Mouse (Mus musculus) embryonic facial prominence, embryonic 11.5 days (tissue): Measurements from ENCODE around the gene Guca2b. TPM values are rescaled to one million over a fixed set of nuclear protein-coding genes. Genes with fewer than 3 reads are reported as not detected.

Source experiments
- ATAC-seq: fragments of 200-750 bp; cut with Nextera tagmentation; replicated peaks from 2 replicates; pipeline ENCODE4 v1.8.0; 2017; ENCODE audit warnings: low read depth; ENCODE audit not compliant: insufficient number of reproducible peaks, low FRiP score, low TSS enrichment
- DNase-seq: peaks from one replicate; pipeline ENCODE4 v3.0.0-alpha.2; 2015; ENCODE audit warnings: low spot score
- H3K27ac ChIP-seq: fragments of 300-500 bp; sonication (generic); replicated peaks from 2 replicates; pipeline ENCODE4 v1.5.1; 2014; ENCODE audit warnings: mild to moderate bottlenecking, low read depth, low read length, control low read depth
- H3K27me3 ChIP-seq: fragments of 300-500 bp; sonication (generic); 2 replicates; pipeline ENCODE4 v1.6.1; 2014; ENCODE audit warnings: mild to moderate bottlenecking, low read length, moderate library complexity, mixed read lengths; ENCODE audit not compliant: control insufficient read depth, insufficient read depth
- H3K36me3 ChIP-seq: fragments of 300-500 bp; sonication (generic); replicated peaks from 2 replicates; pipeline ENCODE4 v1.6.1; 2014; ENCODE audit warnings: low read depth, mild to moderate bottlenecking, low read length, moderate library complexity, mixed read lengths; ENCODE audit not compliant: control insufficient read depth, insufficient read depth
- H3K4me1 ChIP-seq: fragments of 300-500 bp; sonication (generic); 2 replicates; pipeline ENCODE4 v1.6.1; 2014; ENCODE audit warnings: low read length, mixed read lengths; ENCODE audit not compliant: control insufficient read depth, insufficient read depth
- H3K4me2 ChIP-seq: fragments of 300-500 bp; sonication (generic); 2 replicates; pipeline ENCODE4 v1.6.1; 2014; ENCODE audit warnings: low read depth, mild to moderate bottlenecking, control low read depth, low read length, moderate library complexity
- H3K4me3 ChIP-seq: fragments of 300-500 bp; sonication (generic); 2 replicates; pipeline ENCODE4 v1.5.1; 2014; ENCODE audit warnings: low read depth, low read length, control low read depth
- H3K9ac ChIP-seq: fragments of 300-500 bp; sonication (generic); replicated peaks from 2 replicates; pipeline ENCODE4 v1.6.1; 2014; ENCODE audit warnings: mild to moderate bottlenecking, control low read depth, low read length
- H3K9me3 ChIP-seq: fragments of 300-500 bp; sonication (generic); replicated peaks from 2 replicates; pipeline ENCODE4 v1.6.1; 2016; ENCODE audit warnings: mild to moderate bottlenecking, low read length, inconsistent platforms, mixed read lengths; ENCODE audit not compliant: control insufficient read depth
- WGBS: fragments of 180-500 bp; shearing (Covaris S2); extraction: QIAGEN DNeasy Blood & Tissue Kit; methylation state at CpG from one replicate; pipeline ENCODE4 v1.1.7; 2014; 5-methylcytosine and 5-hydroxymethylcytosine counted together
- polyA plus RNA-seq: library from polyadenylated mRNA; unstranded; fragments of >200 nt; fragmentation: Nextera tagmentation; extraction: Ambion mirVana; gene quantifications from 2 replicates; pipeline ENCODE4 v1.2.1, GENCODE M21; 2014

Guca2b gene
- polyA plus RNA-seq = not detected in 2 replicates

DNA sequence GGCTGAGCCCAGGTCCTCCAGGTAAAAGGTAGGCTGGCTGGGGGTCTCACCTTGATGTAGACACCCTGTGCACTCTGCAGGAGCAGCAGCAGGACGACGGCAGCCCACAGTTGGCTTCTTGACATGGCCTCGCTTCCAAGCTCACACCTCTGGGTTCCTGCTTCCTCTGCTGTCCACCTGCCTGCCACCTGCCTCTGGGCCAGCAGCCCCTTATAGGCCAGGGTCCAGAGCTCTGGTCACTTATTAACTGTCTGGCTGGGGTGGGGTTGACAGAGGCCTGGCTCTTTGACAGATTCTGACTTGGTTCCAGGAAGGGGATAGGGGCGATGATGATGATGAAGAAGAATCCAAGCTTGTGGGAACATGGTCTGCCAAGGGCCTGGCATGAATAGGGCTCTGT is at the start of gene Guca2b:
Gene Guca2b, minus strand, starts transcription at position 224 of the 400 bp plus-strand sequence.
- Histone ChIP-seq H3K27me3 (no peaks in the 10 kb centered on the region), H3K4me3 (no peak within 1 kb of the TSS), H3K9ac (no peak within 1 kb of the TSS), H3K36me3 (no peaks in the 10 kb centered on the region), H3K9me3 (no peaks in the 10 kb centered on the region), H3K4me2 (no peak within 1 kb of the TSS), H3K27ac (no peak within 1 kb of the TSS), H3K4me1 (no peaks in the 10 kb centered on the region)
- DNase-seq = no peak
- WGBS = 83% methylated on average over 4 of the region's 4 CpGs
- ATAC-seq = no peak

DNA sequence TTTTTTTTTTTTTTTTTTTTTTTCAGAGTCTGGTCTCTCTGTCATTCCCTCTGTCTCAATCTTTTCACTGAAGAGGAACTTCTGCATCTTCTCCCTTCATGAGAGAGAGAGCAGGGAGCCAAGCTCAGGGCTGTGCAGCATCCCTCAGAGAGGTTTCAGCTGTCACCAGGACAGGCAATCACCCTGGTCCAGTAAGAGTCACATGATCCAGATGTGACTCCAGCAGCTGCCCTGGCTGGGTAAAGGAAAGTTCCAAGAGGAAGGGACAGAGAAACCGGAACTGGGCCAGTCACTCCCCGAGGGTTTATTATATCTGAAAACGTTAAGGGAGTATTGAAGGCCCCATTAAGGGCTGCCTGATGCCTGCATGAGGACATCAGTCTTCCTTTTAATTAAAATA is 49.0 kb upstream of the Guca2b start:
- Histone ChIP-seq H3K27me3 (no peaks in the 10 kb centered on the region), H3K9ac (no peak overlapping the region), H3K4me2 (no peak overlapping the region), H3K36me3 (no peaks in the 10 kb centered on the region), H3K9me3 (no peaks in the 10 kb centered on the region), H3K4me1 (no peaks in the 10 kb centered on the region), H3K27ac (no peak overlapping the region), H3K4me3 (no peak overlapping the region)
- ATAC-seq (no peak), DNase-seq (no peak)
- 26% methylated on average over 3 of the region's 3 CpGs for WGBS

DNA sequence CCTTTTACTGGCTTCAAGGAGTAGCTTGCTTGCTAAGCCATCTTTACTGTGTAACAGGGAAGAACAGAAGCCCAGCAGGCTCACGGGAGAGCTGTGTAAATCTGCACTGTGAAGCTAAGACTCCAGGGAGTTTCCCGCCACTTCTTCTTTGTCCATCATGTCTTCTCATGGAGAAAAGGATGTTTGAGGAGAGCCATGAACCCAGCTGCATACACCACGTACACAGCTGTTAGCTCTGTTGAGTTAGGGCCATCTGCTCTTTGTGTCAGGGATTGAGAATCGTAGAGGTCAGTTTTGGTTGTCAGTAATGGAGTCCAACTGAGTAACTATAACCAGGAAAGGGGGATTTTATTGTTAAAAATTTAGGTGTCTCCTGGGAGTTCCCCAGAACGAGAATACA is 48.6 kb upstream of the Guca2b start:
- no peak overlapping the region for H3K4me2 ChIP-seq
- H3K9ac ChIP-seq = no peak overlapping the region
- no peak overlapping the region for H3K4me3 ChIP-seq
- H3K27me3 ChIP-seq = no peaks in the 10 kb centered on the region
- H3K36me3 ChIP-seq = no peaks in the 10 kb centered on the region
- H3K4me1 ChIP-seq = no peaks in the 10 kb centered on the region
- WGBS = 65% methylated on average over 5 of the region's 5 CpGs
- no peak overlapping the region for H3K27ac ChIP-seq
- ATAC-seq = no peak
- no peaks in the 10 kb centered on the region for H3K9me3 ChIP-seq
- no peak for DNase-seq

DNA sequence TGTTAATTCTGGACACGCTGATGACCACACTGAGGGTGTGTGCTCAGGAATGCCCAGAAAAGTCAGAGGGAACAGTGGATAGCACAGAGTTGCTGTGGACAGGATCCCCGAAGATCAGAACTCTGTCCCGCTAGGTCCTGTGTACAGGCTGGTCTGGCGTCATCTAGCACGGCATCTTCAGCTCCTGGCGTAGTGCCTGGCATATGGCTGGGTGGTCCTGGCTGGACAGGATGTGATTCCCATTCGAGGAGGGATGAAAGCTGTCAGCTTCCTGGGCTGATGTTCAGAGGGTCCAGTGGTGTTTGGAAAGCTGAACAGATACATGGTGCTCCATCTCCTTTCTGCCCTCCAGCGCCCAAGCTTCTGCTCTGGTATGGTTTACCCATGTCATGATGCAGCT is 45.2 kb upstream of the Guca2b start:
- Histone ChIP-seq H3K4me3 (no peak overlapping the region), H3K4me2 (no peak overlapping the region), H3K9ac (no peak overlapping the region), H3K36me3 (no peaks in the 10 kb centered on the region), H3K4me1 (no peaks in the 10 kb centered on the region), H3K9me3 (no peaks in the 10 kb centered on the region), H3K27ac (no peak overlapping the region), H3K27me3 (no peaks in the 10 kb centered on the region)
- no peak for ATAC-seq
- no peak for DNase-seq
- WGBS = 86% methylated on average over 8 of the region's 8 CpGs

DNA sequence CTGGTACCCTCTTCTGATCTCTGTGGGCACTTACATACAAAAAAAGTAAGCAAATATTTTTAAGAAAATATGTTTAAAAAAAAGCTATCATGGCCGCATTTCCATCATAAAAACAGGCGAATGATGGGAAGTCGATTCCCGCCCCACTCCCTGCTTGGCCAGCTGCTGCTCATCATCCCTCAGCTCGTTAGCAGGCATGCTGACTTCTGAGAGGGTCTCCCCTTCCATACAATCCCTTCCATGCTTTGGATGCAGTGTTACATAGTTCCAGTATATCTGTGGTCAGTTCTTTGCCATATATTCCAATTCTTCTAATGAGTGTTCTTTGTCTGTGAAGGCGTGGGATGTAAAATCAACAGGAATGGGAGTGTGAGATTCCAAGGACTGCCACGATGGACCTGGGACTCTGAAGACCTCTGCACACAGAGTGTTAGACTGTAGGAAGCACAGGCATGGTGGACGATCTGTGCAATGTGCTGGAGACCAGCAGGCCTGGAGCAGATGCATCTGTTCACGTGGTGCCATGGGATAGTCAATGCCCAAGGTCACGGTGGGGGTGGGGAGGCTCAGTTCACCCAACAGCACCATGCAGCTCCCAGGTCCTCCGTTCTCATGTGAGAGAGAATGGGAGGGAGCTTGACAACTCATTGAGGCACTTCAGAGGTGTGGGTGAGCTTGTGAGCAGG is 42.7 kb upstream of the Guca2b start:
- H3K27me3 ChIP-seq = no peaks in the 10 kb centered on the region
- WGBS = 85% methylated on average over 11 of the region's 11 CpGs
- H3K4me3 ChIP-seq = no peak overlapping the region
- no peak for DNase-seq
- no peak overlapping the region for H3K9ac ChIP-seq
- ATAC-seq = no peak
- H3K27ac ChIP-seq = no peak overlapping the region
- H3K4me1 ChIP-seq = no peaks in the 10 kb centered on the region
- no peaks in the 10 kb centered on the region for H3K36me3 ChIP-seq
- H3K9me3 ChIP-seq = no peaks in the 10 kb centered on the region
- no peak overlapping the region for H3K4me2 ChIP-seq

DNA sequence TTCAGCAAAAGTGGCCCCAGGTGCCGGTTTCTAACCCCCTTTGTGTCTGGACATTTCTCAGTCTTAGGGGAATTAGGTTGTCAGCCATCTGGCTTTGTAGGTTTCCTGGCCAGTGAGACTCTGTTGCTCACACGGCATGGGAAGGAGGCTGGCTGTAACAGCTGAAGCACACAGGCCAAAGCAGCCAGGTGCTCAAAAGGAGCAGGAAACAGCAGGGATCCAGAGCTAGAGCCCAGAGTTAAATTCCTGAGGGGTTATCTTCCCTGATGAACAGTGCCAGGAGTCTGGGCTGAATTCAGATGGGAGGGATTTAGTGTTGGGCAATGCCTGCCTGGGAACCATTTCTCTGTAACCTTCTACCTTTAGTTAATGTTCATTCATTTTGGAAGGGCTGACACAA is 39.6 kb upstream of the Guca2b start:
- ATAC-seq (no peak), DNase-seq (no peak)
- Histone ChIP-seq H3K27ac (no peak overlapping the region), H3K9me3 (no peaks in the 10 kb centered on the region), H3K4me3 (no peak overlapping the region), H3K9ac (no peak overlapping the region), H3K27me3 (no peaks in the 10 kb centered on the region), H3K36me3 (no peaks in the 10 kb centered on the region), H3K4me1 (no peaks in the 10 kb centered on the region), H3K4me2 (no peak overlapping the region)
- WGBS = 44% methylated on average over 2 of the region's 2 CpGs

DNA sequence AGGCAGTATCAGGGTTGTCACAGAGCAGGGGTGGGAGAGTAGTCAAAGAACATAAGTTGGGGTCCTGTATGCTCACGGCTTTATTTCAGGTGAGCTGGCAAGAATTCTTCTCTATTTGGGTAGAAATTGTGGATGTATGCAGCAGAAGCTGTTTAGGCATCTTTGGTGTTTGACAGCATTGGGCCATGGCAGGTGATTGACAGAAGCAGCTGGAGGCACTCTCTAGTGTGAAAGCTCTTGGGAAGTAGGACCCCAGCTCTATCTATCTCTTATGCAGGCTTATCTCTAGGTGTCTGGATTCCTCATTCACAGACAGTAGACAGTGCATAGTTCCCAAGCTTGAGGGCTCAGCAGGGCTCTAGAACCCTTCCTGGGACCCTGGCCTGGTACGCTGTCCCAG is 27.0 kb upstream of the Guca2b start:
- DNase-seq (no peak), ATAC-seq (no peak)
- H3K27ac ChIP-seq = no peak overlapping the region
- WGBS = 91% methylated on average over 2 of the region's 2 CpGs
- H3K4me1 ChIP-seq = no peaks in the 10 kb centered on the region
- no peak overlapping the region for H3K9ac ChIP-seq
- H3K4me2 ChIP-seq = no peak overlapping the region
- no peak overlapping the region for H3K4me3 ChIP-seq
- no peaks in the 10 kb centered on the region for H3K9me3 ChIP-seq
- H3K36me3 ChIP-seq = no peaks in the 10 kb centered on the region
- no peaks in the 10 kb centered on the region for H3K27me3 ChIP-seq

DNA sequence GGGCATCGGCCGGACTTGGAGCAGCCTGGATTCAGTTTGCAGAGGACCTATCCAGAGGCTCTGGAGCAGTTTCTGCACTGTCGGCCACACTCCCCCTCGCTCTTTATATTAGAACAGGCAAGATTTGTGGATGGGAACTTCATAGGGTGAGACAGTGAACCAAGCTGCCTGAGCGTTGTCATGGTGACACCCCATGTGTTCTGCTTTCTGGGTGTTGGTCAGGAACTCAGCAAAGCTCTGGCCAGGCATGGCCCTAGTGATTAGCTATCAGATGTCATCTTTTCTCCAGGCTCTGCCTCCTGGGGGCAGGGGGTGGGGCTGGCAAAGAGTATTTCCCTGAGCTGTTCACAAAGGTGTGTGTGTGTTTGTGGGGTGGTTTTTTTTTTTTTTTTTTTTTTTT is 23.8 kb upstream of the Guca2b start:
- WGBS = 65% methylated on average over 5 of the region's 5 CpGs
- H3K4me2 ChIP-seq = no peak overlapping the region
- H3K27me3 ChIP-seq = no peaks in the 10 kb centered on the region
- ATAC-seq (no peak), DNase-seq (peak; percentile 25)
- H3K36me3 ChIP-seq = no peaks in the 10 kb centered on the region
- no peaks in the 10 kb centered on the region for H3K9me3 ChIP-seq
- H3K4me3 ChIP-seq = no peak overlapping the region
- no peak overlapping the region for H3K27ac ChIP-seq
- H3K4me1 ChIP-seq = no peaks in the 10 kb centered on the region
- no peak overlapping the region for H3K9ac ChIP-seq
